Mouse (Mus musculus) kidney, adult 11 months (tissue): Measurements from ENCODE around the gene Spin2c.

Experiments used
- DNase-seq: peaks from one replicate; pipeline ENCODE4 v3.0.0; 2022

Spin2c gene

DNA sequence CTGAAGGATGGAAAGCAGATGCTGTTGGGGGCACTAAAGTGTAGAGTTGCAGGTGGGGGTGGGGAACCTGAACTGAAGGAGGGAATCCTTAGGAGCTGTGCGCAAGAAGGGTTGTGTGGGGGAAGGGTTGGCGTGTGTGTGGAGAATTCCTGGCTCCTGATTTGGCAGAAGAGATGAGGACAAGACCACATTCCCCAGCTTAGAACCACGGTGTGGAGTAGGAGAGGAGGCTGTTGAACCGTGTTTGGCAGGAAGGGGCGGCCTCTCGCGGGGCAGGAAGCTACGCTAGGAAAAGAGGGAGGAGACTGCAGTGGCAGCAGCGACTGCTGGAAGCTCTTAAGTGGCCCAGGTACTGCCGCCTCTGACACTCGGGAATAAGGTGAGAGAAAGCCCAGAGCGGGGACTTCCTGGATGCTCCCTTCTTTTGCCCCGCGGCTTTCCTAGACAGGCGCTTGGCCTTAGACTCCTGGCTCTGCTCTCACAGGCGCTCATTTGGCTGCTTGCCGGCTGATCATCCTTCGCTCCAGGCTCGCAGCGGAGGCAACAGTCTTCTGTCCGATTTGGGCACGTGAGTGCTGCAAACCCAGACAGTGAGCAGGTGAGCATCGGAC is at the start of gene Spin2c:
TSS of gene Spin2c (plus strand) at position 275 of the 611 bp plus-strand sequence.
- DNase-seq: peak; percentile 24

DNA sequence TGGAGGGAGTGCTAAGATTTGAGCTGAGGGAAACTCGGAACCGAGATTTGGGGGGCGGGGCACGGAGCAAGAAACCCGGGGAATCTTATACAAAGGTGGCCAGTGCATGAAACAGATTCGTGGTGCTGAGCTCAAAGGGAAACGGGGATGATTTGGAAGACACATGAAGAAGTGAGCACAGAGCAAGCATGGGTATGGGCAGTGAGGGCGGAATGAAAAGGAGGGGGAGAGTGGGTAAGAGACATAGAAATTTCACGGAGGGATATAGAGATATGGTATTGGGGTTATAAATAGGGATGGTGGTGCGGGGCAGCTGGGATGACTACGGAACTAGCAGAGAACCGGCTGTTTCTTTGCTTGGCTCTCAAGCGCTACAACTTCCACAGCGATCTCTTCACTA is 581 bp downstream of the Spin2c start:
- no peak for DNase-seq
